Mouse (Mus musculus) hindlimb bud, embryonic 11.5 days (tissue): Measurements from ENCODE around the gene Zbtb7b.

ENCODE experiments used
- DNase-seq: peaks from one replicate; pipeline ENCODE4 v3.0.0-alpha.2; 2012; ENCODE audit warnings: low read depth, low spot score; ENCODE audit errors: extremely low spot score

Gene Zbtb7b

GRCm38 (mm10) chr3:89339416-89339815, 55.2 kb downstream of the Zbtb7b start:
- DNase-seq = no peak

GRCm38 (mm10) chr3:89337721-89338578, 56.6 kb downstream of the Zbtb7b start, which contains the start of gene Efna4:
Efna4 (minus strand) TSS chr3:89338028.
- DNase-seq = peak; percentile 79

- no peak for DNase-seq
Measured at GRCm38 (mm10) chr3:89337062-89337720, 57.4 kb downstream of the Zbtb7b start.

- DNase-seq = no peak
Measured at GRCm38 (mm10) chr3:89336529-89336928, 58.0 kb downstream of the Zbtb7b start.

- no peak for DNase-seq
Measured at GRCm38 (mm10) chr3:89333053-89333452, 61.5 kb downstream of the Zbtb7b start.

GRCm38 (mm10) chr3:89332476-89332875, 62.1 kb downstream of the Zbtb7b start:
- no peak for DNase-seq

DNA sequence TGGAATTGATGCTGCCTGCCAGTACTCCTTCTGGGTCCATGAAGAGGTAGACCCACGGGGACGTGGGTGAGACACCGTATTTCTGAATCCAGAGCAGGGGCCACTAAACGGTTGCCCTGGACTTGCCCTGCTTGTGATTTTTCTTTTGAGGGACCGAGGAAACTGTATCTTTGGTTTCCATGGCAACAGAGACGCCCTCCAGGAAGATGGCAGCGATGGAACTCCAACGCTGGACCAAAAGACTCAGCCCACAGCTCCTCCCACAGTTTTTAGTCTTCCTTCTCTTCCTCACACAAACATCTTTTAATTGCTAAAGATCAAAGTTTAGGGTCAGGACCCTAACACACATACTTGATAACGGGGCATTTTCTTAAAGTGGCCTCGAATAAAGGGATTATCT, 62.6 kb downstream of the Zbtb7b start:
- DNase-seq = no peak

DNA sequence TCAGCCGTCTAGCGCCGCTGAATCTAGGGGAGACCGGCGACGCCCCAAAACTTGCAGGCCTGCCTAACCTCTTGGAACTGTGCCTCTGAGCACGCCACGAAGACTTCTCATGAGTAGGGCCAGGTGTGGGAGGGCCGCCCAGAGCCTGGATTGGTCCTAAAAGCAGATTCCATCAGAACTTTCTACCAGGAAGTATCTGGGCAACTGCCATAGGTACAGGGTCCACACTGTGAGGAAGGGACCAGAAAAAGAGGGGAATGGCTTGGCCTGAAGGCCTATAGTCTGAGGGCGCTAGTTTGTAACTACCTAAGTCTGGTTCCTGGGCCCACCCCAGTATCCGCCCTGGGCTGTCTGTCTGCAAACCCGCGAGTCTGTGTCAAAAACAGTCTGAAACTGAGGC, 63.0 kb downstream of the Zbtb7b start:
- DNase-seq = no peak

DNA sequence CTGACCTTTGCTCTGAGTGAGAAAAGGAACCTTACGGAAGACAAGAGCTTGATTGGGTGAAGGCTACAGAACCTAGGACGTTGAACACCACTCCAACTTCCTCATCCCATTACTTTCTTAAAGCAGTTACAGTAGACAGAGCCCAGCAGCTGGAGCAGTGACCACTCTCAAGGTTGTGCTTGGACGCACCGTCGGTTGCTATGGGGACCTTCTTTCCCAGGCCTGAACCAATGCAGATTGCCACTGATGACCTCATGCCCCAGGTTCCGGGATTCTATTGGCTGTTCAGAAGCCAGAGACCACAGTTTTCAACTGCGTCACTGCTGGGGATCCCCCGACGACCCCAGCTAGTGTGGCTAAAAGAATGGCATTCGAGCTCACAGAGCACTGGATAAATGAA, 63.6 kb downstream of the Zbtb7b start:
- DNase-seq = no peak

- DNase-seq = no peak
Measured at GRCm38 (mm10) chr3:89330346-89330745, 64.2 kb downstream of the Zbtb7b start.

DNA sequence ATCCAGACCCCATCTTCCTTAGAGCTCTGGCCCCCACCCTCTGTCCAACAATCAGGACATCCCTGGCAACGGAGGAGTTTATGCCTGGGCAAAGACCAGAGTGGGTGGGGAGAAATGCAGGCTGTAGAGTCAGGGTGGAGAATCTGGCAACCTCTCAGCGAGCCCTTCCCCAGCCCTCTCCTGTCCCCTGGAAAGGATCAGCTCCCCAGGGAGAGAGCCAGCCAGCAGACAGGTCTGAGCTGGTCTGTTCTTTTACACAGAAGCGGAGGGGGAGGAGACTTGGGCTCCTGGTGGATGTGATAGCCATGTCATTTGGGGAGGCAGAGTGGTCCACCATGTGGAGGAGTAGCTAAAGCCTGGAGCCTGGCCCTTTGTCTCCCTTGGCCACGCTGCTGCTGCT, 66.0 kb downstream of the Zbtb7b start:
- DNase-seq = no peak
